Mouse (Mus musculus): Measurements from ENCODE around the gene Tmem37. TPM values are rescaled to one million over a fixed set of nuclear protein-coding genes. Genes with fewer than 3 reads are reported as not detected.

Gene Tmem37
- total RNA-seq, 2 experiments from 2014 or later: 7.7 to 9.2 TPM

- DNase-seq: no peak
- intact Hi-C loops (cut with DNase I; ENCODE audit: low total_unique reads): no loop called here
Observed at GRCm38 (mm10) chr1:120066159-120066558, 7.7 kb downstream of the Tmem37 start.

GRCm38 (mm10) chr1:120064036-120064682 is 9.7 kb downstream of the Tmem37 start:
- intact Hi-C loops (cut with DNase I; ENCODE audit: low total_unique reads): no loop called here
- DNase-seq: no peak

- DNase-seq: no peak
- intact Hi-C loops (cut with DNase I; ENCODE audit: low total_unique reads): no loop called here
Observed at GRCm38 (mm10) chr1:120062231-120062630, 11.6 kb downstream of the Tmem37 start.

GRCm38 (mm10) chr1:120060687-120061086 is 13.2 kb downstream of the Tmem37 start:
- no peak for DNase-seq
- intact Hi-C loops (cut with DNase I; ENCODE audit: low total_unique reads): no loop called here

- intact Hi-C loops (cut with DNase I; ENCODE audit: low total_unique reads): no loop called here
- no peak for DNase-seq
Observed at GRCm38 (mm10) chr1:120057674-120058430, 16.0 kb downstream of the Tmem37 start.

GRCm38 (mm10) chr1:120057044-120057443 is 16.8 kb downstream of the Tmem37 start:
- intact Hi-C loops (cut with DNase I; ENCODE audit: low total_unique reads): no loop called here
- DNase-seq: no peak

GRCm38 (mm10) chr1:120056236-120056635 is 17.6 kb downstream of the Tmem37 start:
- DNase-seq: peak; percentile 30
- intact Hi-C loops (cut with DNase I; ENCODE audit: low total_unique reads): no loop called here

GRCm38 (mm10) chr1:120055475-120055874 is 18.4 kb downstream of the Tmem37 start:
- no peak for DNase-seq

GRCm38 (mm10) chr1:120054997-120055396 is 18.9 kb downstream of the Tmem37 start:
- DNase-seq: no peak
- intact Hi-C loops (cut with DNase I; ENCODE audit: low total_unique reads): no loop called here

More at GRCm38 (mm10) chr1:120055475-120055874, 18.4 kb downstream of the Tmem37 start:
- intact Hi-C loops (cut with DNase I; ENCODE audit: low total_unique reads): no loop called here

GRCm38 (mm10) chr1:120051070-120051469 is 22.8 kb downstream of the Tmem37 start:
- intact Hi-C loops (cut with DNase I; ENCODE audit: low total_unique reads): no loop called here
- DNase-seq: no peak

- intact Hi-C loops (cut with DNase I; ENCODE audit: low total_unique reads): no loop called here
- no peak for DNase-seq
Observed at GRCm38 (mm10) chr1:120047325-120047724, 26.5 kb downstream of the Tmem37 start.

- DNase-seq: no peak
- intact Hi-C loops (cut with DNase I; ENCODE audit: low total_unique reads): no loop called here
Observed at GRCm38 (mm10) chr1:120044584-120044983, 29.3 kb downstream of the Tmem37 start.

GRCm38 (mm10) chr1:120042421-120042820 is 31.5 kb downstream of the Tmem37 start:
- intact Hi-C loops (cut with DNase I; ENCODE audit: low total_unique reads): no loop called here
- no peak for DNase-seq

- no peak for DNase-seq
- intact Hi-C loops (cut with DNase I; ENCODE audit: low total_unique reads): loop anchor here (10.0 kb wide), 1 partner anchor 116 kb away; no protein-coding TSS in a partner anchor
Observed at GRCm38 (mm10) chr1:120038594-120038993, 35.3 kb downstream of the Tmem37 start.

- intact Hi-C loops (cut with DNase I; ENCODE audit: low total_unique reads): loop anchor here (10.0 kb wide), 1 partner anchor 118 kb away; no protein-coding TSS in a partner anchor
- no peak for DNase-seq
Observed at GRCm38 (mm10) chr1:120037021-120037683, 36.7 kb downstream of the Tmem37 start.

GRCm38 (mm10) chr1:120035456-120036034 is 38.3 kb downstream of the Tmem37 start:
- DNase-seq: no peak
- intact Hi-C loops (cut with DNase I; ENCODE audit: low total_unique reads): loop anchor here (10.0 kb wide), 1 partner anchor 119 kb away; no protein-coding TSS in a partner anchor

- intact Hi-C loops (cut with DNase I; ENCODE audit: low total_unique reads): loop anchor here (5.0 to 10.0 kb wide), 2 partner anchors 58 to 120 kb away; no protein-coding TSS in a partner anchor
- no peak for DNase-seq
Observed at GRCm38 (mm10) chr1:120034793-120035192, 39.1 kb downstream of the Tmem37 start.

GRCm38 (mm10) chr1:120033469-120033854 is 40.4 kb downstream of the Tmem37 start:
- intact Hi-C loops (cut with DNase I; ENCODE audit: low total_unique reads): loop anchor here (5.0 to 10.0 kb wide), 2 partner anchors 59 to 121 kb away; no protein-coding TSS in a partner anchor

GRCm38 (mm10) chr1:120032804-120033468 is 40.9 kb downstream of the Tmem37 start:
- peak; percentile 86 for DNase-seq
- intact Hi-C loops (cut with DNase I; ENCODE audit: low total_unique reads): loop anchor here (5.0 to 10.0 kb wide), 2 partner anchors 59 to 122 kb away; no protein-coding TSS in a partner anchor

More at GRCm38 (mm10) chr1:120033469-120033854, 40.4 kb downstream of the Tmem37 start:
- no peak for DNase-seq
